Mouse (Mus musculus) CH12.LX (cell line): ENCODE data around the gene Pigm. TPM values are rescaled to one million over a fixed set of nuclear protein-coding genes. Genes with fewer than 3 reads are reported as not detected.

ENCODE experiments used
- DNase-seq: peaks from one replicate; pipeline ENCODE4 v3.0.0-alpha.2; 2013; ENCODE audit errors: extremely low read depth
- H3K27ac ChIP-seq: 2 replicates; pipeline ENCODE4 v1.5.1; 2012; ENCODE audit warnings: low read depth, mild to moderate bottlenecking, control low read depth, moderate library complexity; ENCODE audit not compliant: insufficient read depth
- H3K27me3 ChIP-seq: replicated peaks from 2 replicates; pipeline ENCODE3; 2012; ENCODE audit warnings: inconsistent platforms
- H3K36me3 ChIP-seq, 2 experiments: replicated peaks in 1 of 2; 2 replicates each; pipeline versions ENCODE3 to v1.6.1; 2012; ENCODE audit warnings: inconsistent platforms in 1 of 2, low read length in 1 of 2, mild to moderate bottlenecking in 1 of 2, mixed read lengths in 1 of 2, moderate library complexity in 1 of 2; ENCODE audit not compliant: control insufficient read depth in 1 of 2, insufficient read depth in 1 of 2
- H3K4me1 ChIP-seq, 2 experiments: 2 replicates each; pipeline ENCODE4 v1.6.1; 2012; ENCODE audit warnings: inconsistent platforms in 1 of 2, moderate library complexity in 1 of 2; ENCODE audit not compliant: insufficient read depth in 2 of 2, control insufficient read depth in 1 of 2
- H3K4me2 ChIP-seq: 2 replicates; pipeline ENCODE4 v1.6.1; 2012; ENCODE audit warnings: low read depth, mild to moderate bottlenecking, control low read depth; ENCODE audit not compliant: poor library complexity, insufficient read depth, severe bottlenecking
- H3K4me3 ChIP-seq, 3 experiments: fragments of 150-350 bp in 1 of 3; sonication (generic) in 1 of 3; replicated peaks in 1 of 3; 2 replicates each; pipeline versions ENCODE3 to v1.5.1; 2011 to 2012; ENCODE audit warnings: low read depth in 2 of 3, low read length in 2 of 3, mild to moderate bottlenecking in 2 of 3, moderate library complexity in 2 of 3, control low read depth in 1 of 3, improper control_type of control experiment in 1 of 3, inconsistent platforms in 1 of 3, mixed read lengths in 1 of 3; ENCODE audit not compliant: poor library complexity in 1 of 3
- H3K79me2 ChIP-seq: replicated peaks from 2 replicates; pipeline ENCODE4 v1.6.1; 2012; ENCODE audit warnings: mild to moderate bottlenecking, moderate library complexity; ENCODE audit not compliant: control insufficient read depth, poor library complexity, insufficient read depth, severe bottlenecking; ENCODE audit errors: extremely low read depth
- H3K9ac ChIP-seq: 2 replicates; pipeline ENCODE4 v1.6.1; 2012; ENCODE audit warnings: low read depth, mild to moderate bottlenecking, control low read depth, moderate library complexity; ENCODE audit not compliant: insufficient read depth
- H3K9me3 ChIP-seq: replicated peaks from 2 replicates; pipeline ENCODE3; 2012; ENCODE audit warnings: low read length, inconsistent platforms, mixed read lengths
- CHD2 ChIP-seq: IDR thresholded peaks from 2 replicates; pipeline ENCODE4 v1.6.1; 2011; ENCODE audit warnings: low read length, improper control_type of control experiment
- CTCF ChIP-seq, 2 experiments: IDR thresholded peaks in 1 of 2; conservative IDR thresholded peaks in 1 of 2; 2 replicates each; pipeline ENCODE4 v1.5.1; 2011 to 2012; ENCODE audit warnings: low read depth in 2 of 2, low read length in 2 of 2, improper control_type of control experiment in 1 of 2, inconsistent platforms in 1 of 2, mild to moderate bottlenecking in 1 of 2, moderate library complexity in 1 of 2
- E2F4 ChIP-seq: IDR thresholded peaks from 2 replicates; pipeline ENCODE4 v1.6.1; 2011; ENCODE audit warnings: low read depth, low read length, improper control_type of control experiment; ENCODE audit not compliant: insufficient replicate concordance
- EP300 ChIP-seq: IDR thresholded peaks from 2 replicates; pipeline ENCODE4 v1.6.1; 2011; ENCODE audit warnings: low read length, improper control_type of control experiment
- ETS1 ChIP-seq: conservative IDR thresholded peaks from 2 replicates; pipeline ENCODE4 v1.6.1; 2012; ENCODE audit warnings: low read depth, mild to moderate bottlenecking, inconsistent platforms, low read length, improper control_type of control experiment, moderate library complexity
- GABPA ChIP-seq: IDR thresholded peaks from 2 replicates; pipeline ENCODE4 v1.6.1; 2012; ENCODE audit warnings: low read depth, low read length, improper control_type of control experiment, inconsistent platforms; ENCODE audit not compliant: insufficient replicate concordance
- HCFC1 ChIP-seq: IDR thresholded peaks from 2 replicates; pipeline ENCODE4 v1.6.1; 2012; ENCODE audit warnings: low read depth, mild to moderate bottlenecking, inconsistent platforms, low read length, improper control_type of control experiment
- IRF4 ChIP-seq: IDR thresholded peaks from 2 replicates; pipeline ENCODE4 v1.6.1; 2014; ENCODE audit warnings: low read depth, mild to moderate bottlenecking, inconsistent platforms, low read length, improper control_type of control experiment
- JUND ChIP-seq: conservative IDR thresholded peaks from 2 replicates; pipeline ENCODE4 v1.6.1; 2011; ENCODE audit warnings: low read depth, low read length, improper control_type of control experiment
- KAT2A ChIP-seq: IDR thresholded peaks from 2 replicates; pipeline ENCODE4 v1.6.1; 2012; ENCODE audit warnings: low read length, improper control_type of control experiment, inconsistent platforms; ENCODE audit not compliant: insufficient replicate concordance
- MAFK ChIP-seq: IDR thresholded peaks from 2 replicates; pipeline ENCODE4 v1.6.1; 2011; ENCODE audit warnings: low read length, improper control_type of control experiment; ENCODE audit not compliant: insufficient replicate concordance
- MAZ ChIP-seq: IDR thresholded peaks from 2 replicates; pipeline ENCODE4 v1.6.1; 2012; ENCODE audit warnings: low read depth, mild to moderate bottlenecking, inconsistent platforms, low read length, improper control_type of control experiment, moderate library complexity
- MYC ChIP-seq: IDR thresholded peaks from 2 replicates; pipeline ENCODE4 v1.6.1; 2011; ENCODE audit warnings: low read depth, mild to moderate bottlenecking, improper control_type of control experiment, low read length
- PAX5 ChIP-seq: IDR thresholded peaks from 2 replicates; pipeline ENCODE4 v1.6.1; 2012; ENCODE audit warnings: low read length, inconsistent platforms, mixed read lengths
- RAD21 ChIP-seq: IDR thresholded peaks from 2 replicates; pipeline ENCODE4 v1.6.1; 2011; ENCODE audit warnings: low read depth, mild to moderate bottlenecking, low read length, improper control_type of control experiment, moderate library complexity
- SIN3A ChIP-seq: IDR thresholded peaks from 2 replicates; pipeline ENCODE4 v1.6.1; 2012; ENCODE audit warnings: low read length, improper control_type of control experiment, inconsistent platforms
- SMC3 ChIP-seq: IDR thresholded peaks from 2 replicates; pipeline ENCODE4 v1.6.1; 2011; ENCODE audit warnings: low read depth, low read length, improper control_type of control experiment
- TBP ChIP-seq: conservative IDR thresholded peaks from 2 replicates; pipeline ENCODE4 v1.6.1; 2011; ENCODE audit warnings: low read depth, low read length, improper control_type of control experiment
- UBTF ChIP-seq: IDR thresholded peaks from 2 replicates; pipeline ENCODE4 v1.6.1; 2012; ENCODE audit warnings: low read depth, mild to moderate bottlenecking, inconsistent platforms, low read length, improper control_type of control experiment, moderate library complexity
- USF1 ChIP-seq: IDR thresholded peaks from 2 replicates; pipeline ENCODE4 v1.6.1; 2014; ENCODE audit warnings: low read depth, mild to moderate bottlenecking, inconsistent platforms, low read length, improper control_type of control experiment
- USF2 ChIP-seq: conservative IDR thresholded peaks from 2 replicates; pipeline ENCODE4 v1.6.1; 2011; ENCODE audit warnings: low read depth, low read length, improper control_type of control experiment
- ZNF384 ChIP-seq: IDR thresholded peaks from 2 replicates; pipeline ENCODE4 v1.6.1; 2012; ENCODE audit warnings: low read depth, low read length, improper control_type of control experiment, inconsistent platforms
- dilution Hi-C: fragments of 300-500 bp; cut with MboI; formaldehyde crosslinking; loops from 2 replicates; pipeline ENCODE4 v1.14.3; 2020; ENCODE audit warnings: low sequenced_read_pairs; ENCODE audit not compliant: extremely low pct_unique_long_range_greater_than_20kb, extremely low pct_ligation_motif_present
- in situ Hi-C: fragments of 300-500 bp; cut with MboI; formaldehyde crosslinking; loops from 3 replicates; pipeline ENCODE4 v1.14.3; 2019; ENCODE audit warnings: low sequenced_read_pairs, low pct_ligation_motif_present, low pct_unique_long_range_greater_than_20kb, mixed read lengths
- polyA plus RNA-seq: library from polyadenylated mRNA; unstranded; fragments of >175 nt; gene quantifications from 2 replicates; pipeline ENCODE4 v1.2.1, GENCODE M21; 2012; ENCODE audit warnings: low read depth; ENCODE audit not compliant: insufficient read length
- total RNA-seq, 2 experiments: library from RNA; depleted of rRNA; stranded (reverse); fragments of 300-350 nt in 1 of 2; fragments of >200 nt in 1 of 2; gene quantifications; 2 replicates each; pipeline ENCODE4 v1.2.3; 2012 to 2014

The Pigm gene
- total and polyA plus RNA-seq, 3 experiments, result 8.6 to 13.8 (median 10.7) TPM

- dilution Hi-C loops, result no loop called here
- peaks cover 0 to 42% of the 10 kb centered on the region in 2 experiments; a peak in 2 of 4 replicates for H3K4me1 ChIP-seq
- no peaks in the 10 kb centered on the region for H3K9me3 ChIP-seq
- in situ Hi-C loops, result no loop called here
- DNase-seq, result no peak
- TF ChIP-seq SMC3 (no peak), MAFK (no peak), EP300 (no peak), CTCF (conservative IDR thresholded peaks at IDR 0.05 in 1 of 2, IDR thresholded peaks at IDR 0.05 in 1 of 2; ENCODE audit: low read depth in 2 of 2, low read length in 2 of 2) (no peak), KAT2A (no peak)
- H3K9ac ChIP-seq, result no peak overlapping the region
- H3K27me3 ChIP-seq, result no peaks in the 10 kb centered on the region
- H3K4me2 ChIP-seq, result no peak overlapping the region
- peaks cover 43% of the 10 kb centered on the region for H3K79me2 ChIP-seq
- H3K4me3 ChIP-seq, result no peak overlapping the region
- peaks cover 8 to 46% of the 10 kb centered on the region in 2 experiments for H3K36me3 ChIP-seq
- no peak overlapping the region for H3K27ac ChIP-seq
Observed at GRCm38 (mm10) chr1:172380066-172380465, 3.7 kb downstream of the Pigm start.

- dilution Hi-C loops (no loop called here), in situ Hi-C loops (no loop called here)
- Histone ChIP-seq H3K36me3 (peaks cover 9 to 64% of the 10 kb centered on the region in 2 experiments), H3K27me3 (no peaks in the 10 kb centered on the region), H3K9ac (no peak overlapping the region), H3K9me3 (no peaks in the 10 kb centered on the region), H3K79me2 (peaks cover 35% of the 10 kb centered on the region), H3K4me3 (no peak overlapping the region), H3K4me1 (peaks cover 0 to 38% of the 10 kb centered on the region in 2 experiments; a peak in 2 of 4 replicates), H3K4me2 (no peak overlapping the region), H3K27ac (no peak overlapping the region)
- no peak for DNase-seq
- TF ChIP-seq USF1 (no peak), CHD2 (no peak), E2F4 (no peak), ZNF384 (no peak), MAZ (no peak), MYC (no peak), USF2 (no peak), TBP (no peak), HCFC1 (no peak), KAT2A (no peak), CTCF (conservative IDR thresholded peaks at IDR 0.05 in 1 of 2, IDR thresholded peaks at IDR 0.05 in 1 of 2; ENCODE audit: low read depth in 2 of 2, low read length in 2 of 2) (no peak), SIN3A (no peak), UBTF (no peak), IRF4 (no peak), MAFK (no peak), PAX5 (no peak), GABPA (no peak), JUND (no peak), RAD21 (no peak), ETS1 (no peak)
Observed at GRCm38 (mm10) chr1:172382090-172382489, 5.7 kb downstream of the Pigm start.
